Mouse (Mus musculus) intestine, postnatal 0 days (tissue): ENCODE measurements around the gene Nol4l. TPM values are rescaled to one million over a fixed set of nuclear protein-coding genes. Genes with fewer than 3 reads are reported as not detected.

ENCODE experiments used
- ATAC-seq: fragments of 200-750 bp; cut with Nextera tagmentation; 2 replicates; pipeline ENCODE4 v1.8.0; 2017; ENCODE audit warnings: mild to moderate bottlenecking, moderate TSS enrichment, moderate library complexity
- H3K27ac ChIP-seq: fragments of 300-500 bp; sonication (generic); 2 replicates; pipeline ENCODE4 v1.5.1; 2014; ENCODE audit warnings: mild to moderate bottlenecking, low read depth, low read length, moderate library complexity
- H3K27me3 ChIP-seq: fragments of 300-500 bp; sonication (generic); replicated peaks from 2 replicates; pipeline ENCODE4 v1.6.1; 2014; ENCODE audit warnings: low read length, mixed read lengths; ENCODE audit not compliant: control insufficient read depth, insufficient read depth
- H3K36me3 ChIP-seq: fragments of 300-500 bp; sonication (generic); 2 replicates; pipeline ENCODE4 v1.6.1; 2014; ENCODE audit warnings: mild to moderate bottlenecking, moderate library complexity; ENCODE audit not compliant: control insufficient read depth, insufficient read depth
- H3K4me1 ChIP-seq: fragments of 300-500 bp; sonication (generic); replicated peaks from 2 replicates; pipeline ENCODE4 v1.6.1; 2014; ENCODE audit warnings: antibody characterized with exemption, low read length, mixed read lengths; ENCODE audit not compliant: control insufficient read depth, insufficient read depth
- H3K4me2 ChIP-seq: fragments of 300-500 bp; sonication (generic); replicated peaks from 2 replicates; pipeline ENCODE4 v1.6.1; 2014; ENCODE audit warnings: low read depth, mild to moderate bottlenecking, moderate library complexity
- H3K4me3 ChIP-seq: fragments of 300-500 bp; sonication (generic); 2 replicates; pipeline ENCODE4 v1.5.1; 2014; ENCODE audit warnings: low read depth, low read length
- H3K9ac ChIP-seq: fragments of 300-500 bp; sonication (generic); 2 replicates; pipeline ENCODE4 v1.6.1; 2014; ENCODE audit warnings: mild to moderate bottlenecking, low read depth, low read length
- H3K9me3 ChIP-seq: fragments of 300-500 bp; sonication (generic); 2 replicates; pipeline ENCODE4 v1.6.1; 2016; ENCODE audit warnings: mixed run types; ENCODE audit not compliant: control insufficient read depth
- CTCF ChIP-seq: sonication (generic); IDR thresholded peaks from 2 replicates; pipeline ENCODE4 v1.5.1; 2016; ENCODE audit warnings: low read depth, mild to moderate bottlenecking, control low read depth, antibody characterized with exemption, moderate library complexity
- WGBS: fragments of 180-500 bp; shearing (Covaris S2); extraction: QIAGEN DNeasy Blood & Tissue Kit; methylation state at CpG from one replicate; pipeline ENCODE4 v1.1.7; 2014; 5-methylcytosine and 5-hydroxymethylcytosine counted together
- polyA plus RNA-seq: library from polyadenylated mRNA; unstranded; fragments of >200 nt; fragmentation: Nextera tagmentation; extraction: Ambion mirVana; gene quantifications from 2 replicates; pipeline ENCODE4 v1.2.1, GENCODE M21; 2015

Nol4l gene
- polyA plus RNA-seq, 1 experiment from 2014 or later, result 21.9 TPM

DNA sequence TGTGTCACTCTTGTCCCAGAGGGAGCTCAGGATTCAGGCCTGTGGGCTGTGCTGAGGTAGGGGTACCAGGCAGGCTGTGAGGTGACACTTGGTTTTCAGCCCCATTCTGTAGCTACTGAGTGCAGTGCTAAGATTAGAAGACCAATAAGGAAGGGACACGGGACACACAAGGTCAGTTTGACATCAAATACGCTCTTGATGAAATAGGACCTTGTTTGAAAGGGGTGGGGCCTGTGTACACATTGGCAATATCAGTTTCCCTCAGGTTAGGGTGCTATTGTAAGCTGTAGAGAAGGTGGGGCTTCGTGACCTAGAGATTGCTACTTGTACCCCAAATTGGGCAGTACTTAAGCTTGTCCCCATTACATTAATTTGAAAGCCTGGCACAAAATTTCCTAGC is 124.9 kb downstream of the Nol4l start:
- no peak overlapping the region for H3K27ac ChIP-seq
- TF ChIP-seq CTCF, result no peak
- 31% methylated on average over 3 of the region's 3 CpGs for WGBS
- H3K36me3 ChIP-seq, result peaks cover 54% of the 10 kb centered on the region
- no peaks in the 10 kb centered on the region for H3K27me3 ChIP-seq
- no peak overlapping the region for H3K4me3 ChIP-seq
- ATAC-seq, result peak; percentile 74
- H3K9me3 ChIP-seq, result no peaks in the 10 kb centered on the region
- H3K4me1 ChIP-seq, result no peaks in the 10 kb centered on the region
- no peak overlapping the region for H3K4me2 ChIP-seq
- H3K9ac ChIP-seq, result no peak overlapping the region

DNA sequence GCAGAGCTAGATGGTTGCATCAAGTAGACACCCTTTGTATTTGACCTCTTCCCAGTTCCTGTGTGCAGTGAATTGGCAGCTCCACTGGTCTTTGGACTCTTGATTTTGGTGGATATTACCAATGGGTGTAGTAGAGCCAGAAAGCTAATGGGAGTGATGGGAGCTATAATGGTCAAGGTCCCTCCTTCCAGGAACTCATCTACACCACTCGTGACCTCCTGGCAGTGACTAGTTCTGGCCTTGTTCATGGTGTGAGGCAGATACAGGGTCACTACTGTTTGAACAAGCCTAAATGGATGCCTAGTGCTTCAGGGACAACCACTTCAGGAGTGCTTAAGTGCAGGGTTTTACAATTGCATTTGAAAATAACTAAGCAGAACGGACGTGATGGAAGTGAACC is 125.7 kb downstream of the Nol4l start:
- WGBS, result 78% methylated on average over 3 of the region's 3 CpGs
- Histone ChIP-seq H3K36me3 (peaks cover 54% of the 10 kb centered on the region), H3K9me3 (no peaks in the 10 kb centered on the region), H3K9ac (no peak overlapping the region), H3K4me3 (no peak overlapping the region), H3K4me1 (no peaks in the 10 kb centered on the region), H3K27me3 (no peaks in the 10 kb centered on the region), H3K27ac (no peak overlapping the region), H3K4me2 (no peak overlapping the region)
- TF ChIP-seq CTCF, result no peak
- no peak for ATAC-seq

DNA sequence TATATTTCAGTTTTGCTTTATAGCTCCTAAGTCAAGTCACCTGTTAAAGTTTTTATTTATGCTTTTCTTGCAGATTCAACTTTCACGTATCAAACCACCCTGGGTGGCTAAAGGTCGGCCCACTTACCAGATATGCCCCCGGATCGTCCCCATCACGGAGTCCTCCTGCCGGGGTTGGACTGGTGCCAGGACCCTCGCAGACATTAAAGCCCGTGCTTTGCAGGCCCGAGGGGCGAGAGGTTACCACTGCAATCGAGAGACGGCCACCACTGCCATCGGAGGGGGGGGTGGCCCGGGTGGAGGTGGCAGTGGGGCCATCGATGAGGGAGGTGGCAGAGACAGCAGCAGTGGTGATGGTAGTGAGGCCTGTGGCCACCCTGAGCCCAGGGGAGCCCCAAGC is 130.6 kb downstream of the Nol4l start:
- no peak overlapping the region for H3K4me2 ChIP-seq
- H3K27me3 ChIP-seq, result no peaks in the 10 kb centered on the region
- peak overlapping the region; percentile 35; the same call in 1 of the 2 replicates for H3K27ac ChIP-seq
- H3K4me3 ChIP-seq, result no peak overlapping the region
- H3K36me3 ChIP-seq, result peaks cover 81% of the 10 kb centered on the region
- H3K9ac ChIP-seq, result no peak overlapping the region
- ATAC-seq, result no peak
- no peak for TF ChIP-seq CTCF
- WGBS, result 87% methylated on average over 15 of the region's 15 CpGs
- no peaks in the 10 kb centered on the region for H3K4me1 ChIP-seq
- H3K9me3 ChIP-seq, result no peaks in the 10 kb centered on the region

GRCm38 (mm10) chr2:153397790-153398515 is 131.8 kb downstream of the Nol4l start:
- no peak for TF ChIP-seq CTCF
- no peaks in the 10 kb centered on the region for H3K27me3 ChIP-seq
- 91% methylated on average over 11 of the region's 11 CpGs for WGBS

DNA sequence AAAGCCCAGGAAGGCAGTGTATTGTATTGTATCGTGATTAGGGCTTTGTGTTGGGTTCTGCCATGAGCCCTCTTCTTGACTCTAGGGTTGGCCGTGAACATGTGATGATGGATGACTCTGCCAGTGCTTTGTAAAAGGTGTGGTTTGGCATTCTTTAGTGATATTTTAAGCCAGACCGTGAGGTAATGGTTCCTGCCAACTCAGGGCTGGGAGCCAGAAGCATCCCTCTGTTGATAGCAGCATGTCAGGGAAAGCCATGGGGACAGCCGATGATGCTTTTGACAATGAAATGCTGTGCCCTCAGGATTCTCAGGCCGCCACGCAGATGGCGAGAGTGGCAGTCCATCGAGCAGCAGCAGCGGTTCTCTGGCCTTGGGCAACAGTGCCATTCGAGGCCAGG is 136.7 kb downstream of the Nol4l start:
- no peak overlapping the region for H3K4me3 ChIP-seq
- H3K4me2 ChIP-seq, result no peak overlapping the region
- no peak for TF ChIP-seq CTCF
- no peaks in the 10 kb centered on the region for H3K27me3 ChIP-seq
- H3K36me3 ChIP-seq, result peaks cover 81% of the 10 kb centered on the region
- no peaks in the 10 kb centered on the region for H3K9me3 ChIP-seq
- H3K9ac ChIP-seq, result no peak overlapping the region
- no peak for ATAC-seq
- no peak overlapping the region; the same call in 1 of the 2 replicates for H3K27ac ChIP-seq
- no peaks in the 10 kb centered on the region for H3K4me1 ChIP-seq
- WGBS, result 94% methylated on average over 10 of the region's 10 CpGs

More at GRCm38 (mm10) chr2:153397790-153398515, 131.8 kb downstream of the Nol4l start:
- Histone ChIP-seq H3K4me1 (no peaks in the 10 kb centered on the region), H3K9me3 (no peaks in the 10 kb centered on the region), H3K4me2 (no peak overlapping the region), H3K27ac (no peak overlapping the region; the same call in 1 of the 2 replicates), H3K4me3 (no peak overlapping the region), H3K9ac (no peak overlapping the region), H3K36me3 (peaks cover 89% of the 10 kb centered on the region)
- no peak for ATAC-seq

- WGBS, result 89% methylated on average over 2 of the region's 2 CpGs
- Histone ChIP-seq H3K4me3 (no peak overlapping the region), H3K9ac (no peak overlapping the region), H3K9me3 (no peaks in the 10 kb centered on the region), H3K27ac (no peak overlapping the region), H3K27me3 (no peaks in the 10 kb centered on the region), H3K4me2 (no peak overlapping the region), H3K4me1 (no peaks in the 10 kb centered on the region), H3K36me3 (peaks cover 59% of the 10 kb centered on the region)
- TF ChIP-seq CTCF, result no peak
- no peak for ATAC-seq
These were observed 139.9 kb downstream of the Nol4l start for GRCm38 (mm10) chr2:153389831-153390230.

- Histone ChIP-seq H3K4me2 (no peak overlapping the region), H3K4me3 (no peak overlapping the region), H3K27me3 (no peaks in the 10 kb centered on the region), H3K4me1 (no peaks in the 10 kb centered on the region), H3K27ac (no peak overlapping the region), H3K36me3 (peaks cover 20% of the 10 kb centered on the region; the same call in 1 of the 2 replicates), H3K9ac (no peak overlapping the region), H3K9me3 (no peaks in the 10 kb centered on the region)
- no peak for TF ChIP-seq CTCF
- WGBS, result 85% methylated on average over 1 of the region's 1 CpGs
- no peak for ATAC-seq
These were observed 149.3 kb downstream of the Nol4l start for GRCm38 (mm10) chr2:153380479-153380878.
